Mouse (Mus musculus) heart, postnatal 0 days (tissue): ENCODE measurements around the gene Frmd4b.

Experiments
- CTCF ChIP-seq: IDR thresholded peaks from 2 replicates; pipeline ENCODE4 v1.5.1; 2016; ENCODE audit warnings: antibody characterized with exemption, control low read depth, low read depth
- EP300 ChIP-seq: IDR thresholded peaks from 2 replicates; pipeline ENCODE4 v1.6.1; 2016; ENCODE audit warnings: antibody characterized with exemption, low read depth

- no peak for TF ChIP-seq CTCF
- TF ChIP-seq EP300 = no peak
Observed at GRCm38 (mm10) chr6:97288047-97288855, 329.1 kb downstream of the Frmd4b start.
